Mouse (Mus musculus): ENCODE measurements around the gene Uncx. TPM values are rescaled to one million over a fixed set of nuclear protein-coding genes. Genes with fewer than 3 reads are reported as not detected.

Uncx gene
- total and polyA plus RNA-seq, 2 experiments from 2014 or later, result not detected

DNA sequence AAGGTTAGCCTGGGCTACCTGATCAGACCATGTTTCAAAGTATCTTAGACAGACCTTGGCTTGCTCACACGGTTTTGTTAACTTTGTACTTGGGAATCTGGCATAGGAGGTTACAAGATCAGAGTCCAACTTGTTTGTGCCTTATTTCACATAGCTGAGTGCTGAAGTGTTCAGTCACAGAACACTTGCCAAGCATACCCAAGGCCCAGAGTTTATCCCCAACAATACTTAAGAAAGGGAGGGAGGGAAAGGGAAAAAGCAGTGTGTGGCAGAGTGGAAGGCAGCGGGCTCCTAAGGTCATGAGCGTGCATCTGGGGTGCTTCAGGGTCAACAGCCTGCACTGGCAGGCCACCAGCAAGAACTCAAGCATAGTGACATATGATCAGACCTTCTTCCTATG lies 48.7 kb downstream of the Uncx start:
- no peaks in the 10 kb centered on the region for H3K36me3 ChIP-seq (replicated peaks; ENCODE audit: control insufficient read depth, insufficient read depth, low read length)
- ATAC-seq (ENCODE audit: insufficient read depth, low read depth), result no peak
- no peak for DNase-seq (ENCODE audit: low spot score)
- H3K9me3 ChIP-seq (replicated peaks; ENCODE audit: control insufficient read depth, low read length), result no peaks in the 10 kb centered on the region
- no peaks in the 10 kb centered on the region for H3K4me1 ChIP-seq (ENCODE audit: control insufficient read depth, insufficient read depth)
- no peak overlapping the region for H3K9ac ChIP-seq (replicated peaks; ENCODE audit: low read depth, low read length)
- no peak for TF ChIP-seq CTCF (IDR thresholded peaks at IDR 0.05; ENCODE audit: low read depth)
- TF ChIP-seq EP300 (IDR thresholded peaks at IDR 0.05; ENCODE audit: low read depth), result no peak
- WGBS, result 79% methylated on average over 3 of the region's 3 CpGs
- H3K27ac ChIP-seq (ENCODE audit: low read depth), result no peak overlapping the region
- H3K4me2 ChIP-seq (ENCODE audit: low read depth, low read length), result no peak overlapping the region
- H3K27me3 ChIP-seq (ENCODE audit: control insufficient read depth, insufficient read depth, low read length), result peaks cover 33% of the 10 kb centered on the region
- no peak overlapping the region for H3K4me3 ChIP-seq (ENCODE audit: low read depth, low read length)

DNA sequence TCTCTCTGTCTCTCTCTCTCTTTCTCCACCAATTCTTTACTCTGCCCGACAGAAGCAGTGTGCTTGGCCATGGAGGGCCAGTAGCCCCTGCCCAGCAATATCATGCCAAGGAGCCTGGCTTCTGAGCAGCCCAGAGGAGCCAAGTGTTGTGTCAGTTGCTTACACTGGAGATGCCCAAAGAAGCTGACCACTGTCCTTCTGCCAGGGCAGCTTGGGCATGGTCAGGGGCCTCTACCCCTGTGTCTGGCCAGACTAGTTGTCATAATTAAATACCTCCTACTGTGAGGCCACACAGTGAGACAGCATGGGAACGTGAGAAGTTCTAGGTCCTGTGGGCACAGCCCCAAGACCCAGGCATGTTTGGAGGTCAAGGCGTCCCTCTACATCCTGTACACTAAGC lies 49.6 kb downstream of the Uncx start:
- 68% methylated on average over 3 of the region's 3 CpGs for WGBS

DNA sequence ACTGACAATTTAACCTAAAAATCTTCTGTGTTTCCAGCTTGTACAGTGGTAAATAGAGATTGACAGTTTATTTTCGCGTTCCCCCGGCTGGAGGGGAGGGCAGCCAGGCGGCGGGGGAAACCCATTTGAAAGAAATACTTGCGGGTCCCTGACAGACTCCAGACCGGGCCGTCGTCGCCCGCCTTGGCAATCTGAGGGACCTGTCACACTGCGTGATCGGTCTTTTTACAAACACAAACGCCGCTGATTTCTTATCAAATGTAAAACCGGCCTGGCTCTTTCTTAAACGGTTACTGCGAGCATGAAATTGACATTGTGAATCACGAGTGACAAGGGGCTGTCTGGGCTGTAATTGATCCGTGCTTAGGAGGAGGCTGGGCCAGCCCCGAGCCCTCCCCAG lies 50.5 kb downstream of the Uncx start:
- no peaks in the 10 kb centered on the region for H3K4me1 ChIP-seq (ENCODE audit: control insufficient read depth, insufficient read depth)
- H3K27ac ChIP-seq (ENCODE audit: low read depth), result no peak overlapping the region
- ATAC-seq (ENCODE audit: insufficient read depth, low read depth) (no peak), DNase-seq (ENCODE audit: low spot score) (no peak)
- H3K9me3 ChIP-seq (replicated peaks; ENCODE audit: control insufficient read depth, low read length), result no peaks in the 10 kb centered on the region
- H3K36me3 ChIP-seq (replicated peaks; ENCODE audit: control insufficient read depth, insufficient read depth, low read length), result no peaks in the 10 kb centered on the region
- no peak for TF ChIP-seq CTCF (IDR thresholded peaks at IDR 0.05; ENCODE audit: low read depth)
- no peak for TF ChIP-seq EP300 (IDR thresholded peaks at IDR 0.05; ENCODE audit: low read depth)
- H3K4me3 ChIP-seq (ENCODE audit: low read depth, low read length), result no peak overlapping the region
- 6% methylated on average over 21 of the region's 21 CpGs for WGBS
- H3K9ac ChIP-seq (replicated peaks; ENCODE audit: low read depth, low read length), result no peak overlapping the region
- H3K4me2 ChIP-seq (ENCODE audit: low read depth, low read length), result no peak overlapping the region
- H3K27me3 ChIP-seq (ENCODE audit: control insufficient read depth, insufficient read depth, low read length), result peaks cover 44% of the 10 kb centered on the region

More for the DNA sequence above, 49.6 kb downstream of the Uncx start:
- Histone ChIP-seq H3K27ac (ENCODE audit: low read depth) (no peak overlapping the region), H3K27me3 (ENCODE audit: control insufficient read depth, insufficient read depth, low read length) (peaks cover 35% of the 10 kb centered on the region), H3K9me3 (replicated peaks; ENCODE audit: control insufficient read depth, low read length) (no peaks in the 10 kb centered on the region), H3K36me3 (replicated peaks; ENCODE audit: control insufficient read depth, insufficient read depth, low read length) (no peaks in the 10 kb centered on the region), H3K4me3 (ENCODE audit: low read depth, low read length) (no peak overlapping the region), H3K4me1 (ENCODE audit: control insufficient read depth, insufficient read depth) (no peaks in the 10 kb centered on the region), H3K9ac (replicated peaks; ENCODE audit: low read depth, low read length) (no peak overlapping the region), H3K4me2 (ENCODE audit: low read depth, low read length) (no peak overlapping the region)
- DNase-seq (ENCODE audit: low spot score), result no peak
- TF ChIP-seq CTCF (IDR thresholded peaks at IDR 0.05; ENCODE audit: low read depth) (no peak), EP300 (IDR thresholded peaks at IDR 0.05; ENCODE audit: low read depth) (no peak)
- ATAC-seq (ENCODE audit: insufficient read depth, low read depth), result no peak

DNA sequence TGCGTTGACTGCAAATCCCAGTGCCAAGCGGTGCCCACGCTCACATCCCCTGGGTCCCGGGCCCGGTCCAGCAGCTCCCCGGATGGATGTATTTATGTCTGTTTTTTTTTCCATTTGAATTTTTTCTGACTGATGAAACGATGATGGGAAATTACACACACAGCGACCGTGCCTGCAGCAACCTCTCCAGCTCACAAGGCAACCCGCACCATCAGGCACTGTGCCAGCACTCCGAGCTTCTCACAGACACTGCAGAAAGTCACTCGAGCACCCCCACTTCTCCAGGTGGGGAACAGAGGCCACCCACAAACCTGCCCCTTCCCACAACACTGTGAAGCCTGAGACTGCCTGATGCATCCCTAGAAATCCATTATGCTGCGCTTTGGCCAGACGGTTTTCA lies 51.7 kb downstream of the Uncx start:
- H3K4me2 ChIP-seq (ENCODE audit: low read depth, low read length), result no peak overlapping the region
- ATAC-seq (ENCODE audit: insufficient read depth, low read depth), result no peak

More for the DNA sequence above, 51.7 kb downstream of the Uncx start:
- Histone ChIP-seq H3K4me3 (ENCODE audit: low read depth, low read length) (no peak overlapping the region), H3K9me3 (replicated peaks; ENCODE audit: control insufficient read depth, low read length) (no peaks in the 10 kb centered on the region), H3K4me1 (ENCODE audit: control insufficient read depth, insufficient read depth) (no peaks in the 10 kb centered on the region), H3K9ac (replicated peaks; ENCODE audit: low read depth, low read length) (no peak overlapping the region), H3K27ac (ENCODE audit: low read depth) (no peak overlapping the region), H3K36me3 (replicated peaks; ENCODE audit: control insufficient read depth, insufficient read depth, low read length) (no peaks in the 10 kb centered on the region), H3K27me3 (ENCODE audit: control insufficient read depth, insufficient read depth, low read length) (peaks cover 56% of the 10 kb centered on the region)
- 78% methylated on average over 14 of the region's 14 CpGs for whole genome bisulfite sequencing
- TF ChIP-seq EP300 (IDR thresholded peaks at IDR 0.05; ENCODE audit: low read depth), result no peak
- no peak for TF ChIP-seq CTCF (IDR thresholded peaks at IDR 0.05; ENCODE audit: low read depth)
- DNase-seq (ENCODE audit: low spot score), result no peak

Other genes starting within 250 kb of the Uncx start
- gene Adap1, start 217.9 kb upstream of the Uncx start, total RNA-seq (2014; rRNA removed; ENCODE audit: low replicate concordance), result 0.53 and 1.5 TPM in 2 replicates
- 0.84 and 1.00 TPM in 2 replicates for gene Adap1, start 217.9 kb upstream of the Uncx start, polyA plus RNA-seq (2015; fragmentation: Nextera tagmentation; extraction: Ambion mirVana)
- gene Cox19, start 192.1 kb upstream of the Uncx start, total RNA-seq (2014; rRNA removed; ENCODE audit: low replicate concordance), result 120 and 123 TPM in 2 replicates
- 88.6 and 97.6 TPM in 2 replicates for gene Cox19, start 192.1 kb upstream of the Uncx start, polyA plus RNA-seq (2015; fragmentation: Nextera tagmentation; extraction: Ambion mirVana)
- not detected in 2 replicates for gene Cyp2w1, start 190.9 kb upstream of the Uncx start, total RNA-seq (2014; rRNA removed; ENCODE audit: low replicate concordance)
- not detected in 2 replicates for gene Cyp2w1, start 190.9 kb upstream of the Uncx start, polyA plus RNA-seq (2015; fragmentation: Nextera tagmentation; extraction: Ambion mirVana)
- gene Gpr146, start 165.8 kb upstream of the Uncx start, total RNA-seq (2014; rRNA removed; ENCODE audit: low replicate concordance), result 38.2 and 39.1 TPM in 2 replicates
- gene Gpr146, start 165.8 kb upstream of the Uncx start, polyA plus RNA-seq (2015; fragmentation: Nextera tagmentation; extraction: Ambion mirVana), result 23.0 and 23.7 TPM in 2 replicates
- 1.7 and 1.8 TPM in 2 replicates for gene C130050O18Rik, start 138.2 kb upstream of the Uncx start, total RNA-seq (2014; rRNA removed; ENCODE audit: low replicate concordance)
- gene C130050O18Rik, start 138.2 kb upstream of the Uncx start, polyA plus RNA-seq (2015; fragmentation: Nextera tagmentation; extraction: Ambion mirVana), result 0.23 and 0.31 TPM in 2 replicates
- 1.3 and 4.5 TPM in 2 replicates for gene Gper1, start 120.3 kb upstream of the Uncx start, total RNA-seq (2014; rRNA removed; ENCODE audit: low replicate concordance)
- 1.0 and 2.0 TPM in 2 replicates for gene Gper1, start 120.3 kb upstream of the Uncx start, polyA plus RNA-seq (2015; fragmentation: Nextera tagmentation; extraction: Ambion mirVana)
- gene 3110082I17Rik, start 83.0 kb upstream of the Uncx start, total RNA-seq (2014; rRNA removed; ENCODE audit: low replicate concordance), result 5.0 and 5.9 TPM in 2 replicates
- 9.5 and 10.6 TPM in 2 replicates for gene 3110082I17Rik, start 83.0 kb upstream of the Uncx start, polyA plus RNA-seq (2015; fragmentation: Nextera tagmentation; extraction: Ambion mirVana)
- 16.6 and 18.0 TPM in 2 replicates for gene Zfand2a, start 58.9 kb upstream of the Uncx start, total RNA-seq (2014; rRNA removed; ENCODE audit: low replicate concordance)
- 5.6 and 6.3 TPM in 2 replicates for gene Zfand2a, start 58.9 kb upstream of the Uncx start, polyA plus RNA-seq (2015; fragmentation: Nextera tagmentation; extraction: Ambion mirVana)
- gene Micall2, start 192.8 kb downstream of the Uncx start, total RNA-seq (2014; rRNA removed; ENCODE audit: low replicate concordance), result 0.85 and 1.3 TPM in 2 replicates
- gene Micall2, start 192.8 kb downstream of the Uncx start, polyA plus RNA-seq (2015; fragmentation: Nextera tagmentation; extraction: Ambion mirVana), result 1.1 and 1.2 TPM in 2 replicates
- 61.7 and 92.0 TPM in 2 replicates for gene Ints1, start 232.2 kb downstream of the Uncx start, total RNA-seq (2014; rRNA removed; ENCODE audit: low replicate concordance)
- 9.8 and 10.6 TPM in 2 replicates for gene Ints1, start 232.2 kb downstream of the Uncx start, polyA plus RNA-seq (2015; fragmentation: Nextera tagmentation; extraction: Ambion mirVana)
- 36.8 and 41.2 TPM in 2 replicates for gene Mafk, start 248.0 kb downstream of the Uncx start, total RNA-seq (2014; rRNA removed; ENCODE audit: low replicate concordance)
- 15.6 and 16.7 TPM in 2 replicates for gene Mafk, start 248.0 kb downstream of the Uncx start, polyA plus RNA-seq (2015; fragmentation: Nextera tagmentation; extraction: Ambion mirVana)